Mouse (Mus musculus) layer of hippocampus, postnatal 10 days (tissue): Measurements from ENCODE around the gene Hdc. TPM values are rescaled to one million over a fixed set of nuclear protein-coding genes. Genes with fewer than 3 reads are reported as not detected.
"Not testable (repeated sequence)": the region's sequence is repeated elsewhere in the genome, so short reads cannot be mapped to it uniquely, and the experiment has no call there.

ENCODE experiments used
- DNase-seq, 2 experiments: peaks; one replicate each; pipeline ENCODE4 v3.0.0; 2021; ENCODE audit warnings: low spot score in 2 of 2
- long read RNA-seq: library from polyadenylated mRNA; stranded (forward); transcript quantifications from one replicate; pipeline ENCODE4 v2.0.0, GENCODE M21; 2023
- total RNA-seq, 2 experiments: library from RNA; stranded (reverse); gene quantifications; 2 replicates each; pipeline ENCODE4 v1.2.3; 2021

Gene Hdc
- 1 to 10 TPM; 1.3 to 1.8 TPM for total RNA-seq
- long read RNA-seq, partial matches to known transcripts = 0 of 3 reads
- long read RNA-seq, other reads (novel, unspliced or antisense) = 0 of 3 reads

GRCm38 (mm10) chr2:126619249-126619704, at the start of gene Hdc:
Gene Hdc, minus strand, starts transcription at chr2:126619299.
- DNase-seq = no peak

- no peak for DNase-seq
These were observed 49.6 kb upstream of the Hdc start for GRCm38 (mm10) chr2:126668621-126669252.

DNA sequence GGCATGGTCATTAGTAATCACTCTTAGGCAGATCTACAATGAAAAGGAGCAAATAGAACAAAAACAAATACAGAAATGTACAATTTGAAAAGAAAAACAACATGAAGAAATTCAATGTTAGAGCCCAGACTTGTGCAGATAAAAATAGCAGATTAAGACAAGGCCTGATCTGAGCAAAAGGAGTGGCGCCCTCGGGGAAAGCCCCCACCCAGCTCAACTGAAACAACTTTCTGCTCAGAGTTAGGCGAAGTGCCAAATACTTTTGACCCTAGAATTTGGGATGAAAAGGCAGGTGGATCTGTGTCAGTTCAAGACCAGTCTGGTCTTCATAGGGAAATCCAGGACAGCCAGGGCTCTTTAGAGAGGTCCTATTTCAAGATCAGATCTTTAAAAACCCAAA, 46.9 kb upstream of the Hdc start:
- DNase-seq = no peak

GRCm38 (mm10) chr2:126663481-126663880, 44.4 kb upstream of the Hdc start:
- DNase-seq = no peak

- no peak for DNase-seq
These were observed 33.8 kb upstream of the Hdc start for GRCm38 (mm10) chr2:126652929-126653328.

GRCm38 (mm10) chr2:126647762-126648161, 28.7 kb upstream of the Hdc start:
- no peak for DNase-seq

- no peak for DNase-seq
These were observed 27.4 kb upstream of the Hdc start for GRCm38 (mm10) chr2:126646461-126646860.

DNA sequence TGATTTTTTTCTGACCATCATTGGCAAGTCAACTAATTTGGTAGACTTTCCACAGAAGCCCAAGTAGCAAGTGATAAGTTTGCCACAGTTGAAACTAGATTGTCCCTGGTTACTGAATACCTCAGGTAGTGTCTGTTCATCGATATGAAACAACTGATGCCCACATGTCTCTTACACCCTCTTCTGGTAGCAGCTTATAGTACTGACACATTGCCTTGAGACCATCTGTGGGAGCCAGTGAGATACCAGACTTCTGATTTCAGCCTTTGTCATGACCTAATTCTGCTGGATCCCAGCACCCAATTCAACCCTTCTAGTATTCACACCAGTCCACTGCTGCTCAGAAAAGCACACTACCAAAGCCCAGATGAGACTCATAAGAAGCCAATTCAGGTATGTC, 25.7 kb upstream of the Hdc start:
- no peak for DNase-seq

- DNase-seq = peak in 1 of 2 experiments; percentile 19
These were observed 21.2 kb upstream of the Hdc start for GRCm38 (mm10) chr2:126640298-126640697.

DNA sequence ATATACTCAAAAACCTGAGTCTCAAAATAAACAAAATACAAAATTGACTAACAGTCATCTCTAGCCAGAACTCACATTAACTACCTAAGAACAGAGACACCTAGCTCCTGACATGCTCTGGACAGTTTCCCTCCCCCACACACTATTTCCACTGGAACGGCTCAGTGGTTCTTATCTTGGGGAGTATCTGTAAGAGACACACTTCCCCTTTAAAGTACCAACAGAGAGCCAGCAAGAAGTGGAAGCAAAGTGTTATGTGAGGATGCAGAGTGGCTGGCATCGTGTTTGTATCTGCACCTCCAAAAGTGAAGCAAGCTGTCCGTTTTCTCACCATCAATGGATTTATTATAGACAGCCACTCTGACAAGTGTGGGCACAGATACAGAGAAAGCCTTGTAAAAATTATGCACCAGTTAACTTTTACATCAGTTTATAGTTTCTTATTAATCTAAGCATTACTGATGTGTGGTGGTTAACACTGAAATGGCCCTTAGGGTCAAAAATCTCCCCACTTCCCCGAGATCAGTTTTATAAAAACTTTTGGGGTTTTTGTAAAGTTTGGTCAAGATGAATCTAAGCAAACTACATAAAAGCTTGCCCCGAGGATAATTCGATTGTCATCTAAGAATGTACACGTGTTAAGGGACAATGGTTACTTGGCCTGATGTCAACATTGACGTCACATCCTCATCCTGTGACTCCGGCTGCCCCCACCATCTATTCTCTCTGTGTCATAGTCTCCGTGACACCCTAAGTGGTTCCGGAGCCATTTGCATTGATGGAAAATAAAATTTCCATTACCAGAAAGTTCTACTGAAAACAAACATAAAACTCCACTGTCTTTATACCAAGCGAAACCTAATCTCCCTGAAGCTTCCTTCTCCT, 17.1 kb upstream of the Hdc start:
- DNase-seq = no peak

DNA sequence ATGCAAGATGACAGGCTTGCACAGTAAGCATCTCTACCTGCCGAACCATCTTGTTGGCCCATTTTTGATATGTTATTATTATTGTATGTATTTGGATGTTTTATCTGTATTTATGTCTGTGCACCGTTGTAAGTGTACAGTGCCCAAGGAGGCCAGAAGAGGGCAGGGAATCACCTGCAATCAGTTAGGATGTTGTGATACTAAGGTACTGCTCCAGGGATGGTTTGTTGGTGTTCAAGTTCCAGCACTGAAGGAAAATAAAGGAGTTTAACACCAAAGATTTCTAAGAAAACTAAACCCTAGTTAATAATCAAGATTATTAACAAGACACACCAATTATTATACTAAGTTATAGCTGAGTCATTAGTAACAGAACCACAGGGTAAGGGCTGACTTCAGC, 14.1 kb upstream of the Hdc start:
- DNase-seq = no peak

GRCm38 (mm10) chr2:126628455-126628995, 9.4 kb upstream of the Hdc start:
- DNase-seq = no peak

GRCm38 (mm10) chr2:126623138-126623537, 4.0 kb upstream of the Hdc start:
- no peak for DNase-seq

- DNase-seq = no peak
These were observed 3.4 kb upstream of the Hdc start for GRCm38 (mm10) chr2:126622455-126622854.

DNA sequence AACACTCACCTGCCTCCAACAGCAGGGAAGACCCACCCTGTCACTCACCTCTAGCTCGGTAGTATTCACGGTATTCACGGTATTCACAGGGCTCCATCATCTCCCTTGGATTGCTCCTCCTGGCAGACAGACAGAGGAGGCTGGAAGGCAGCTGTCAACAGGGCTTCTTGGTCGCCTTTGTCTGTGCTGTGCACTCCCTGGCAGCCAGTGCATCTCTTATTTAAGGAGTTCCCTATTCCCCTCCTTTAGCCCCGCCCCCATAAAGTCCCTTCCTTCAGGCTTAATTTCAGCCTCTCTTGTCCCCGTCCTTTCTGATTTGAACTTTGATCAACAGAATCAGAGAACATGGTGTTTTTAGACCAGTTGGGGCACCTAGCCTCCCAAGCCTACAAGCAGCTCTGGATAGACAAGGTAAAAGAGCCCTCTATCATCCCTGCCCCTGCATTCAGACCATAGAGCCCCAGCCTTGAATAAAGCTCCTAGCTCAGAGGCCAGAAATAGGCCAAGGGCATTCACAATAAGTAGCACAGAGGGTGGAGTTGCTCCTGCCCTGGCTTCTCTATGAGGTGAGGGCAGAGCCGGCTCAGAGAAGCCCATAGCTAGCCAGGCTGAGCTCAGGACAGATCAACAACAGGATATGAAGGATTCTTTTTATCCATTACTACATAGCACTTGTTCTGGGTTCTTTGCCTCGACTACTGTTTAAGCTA, 474 bp downstream of the Hdc start:
- no peak for DNase-seq

GRCm38 (mm10) chr2:126615355-126615754, 3.7 kb downstream of the Hdc start:
- DNase-seq = no peak

DNA sequence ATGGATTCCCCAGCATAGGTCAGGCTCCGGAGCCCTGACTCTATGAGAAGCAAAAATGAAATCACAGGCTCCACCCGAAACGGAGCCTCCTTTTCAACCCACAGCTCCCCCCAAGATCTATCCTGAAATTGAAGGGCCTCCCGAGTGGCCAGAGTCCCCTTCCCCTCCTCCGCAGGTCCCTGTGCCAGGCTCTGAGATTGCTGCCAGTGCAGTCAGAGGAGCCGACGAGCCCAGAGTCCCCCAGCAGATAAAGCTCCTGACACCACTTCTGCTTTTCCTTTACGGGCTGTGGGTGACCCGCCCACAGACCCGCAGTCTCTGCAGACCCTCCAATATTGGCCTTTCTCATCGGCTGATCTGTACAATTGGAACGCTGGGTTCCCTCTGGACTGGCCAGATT, 9.5 kb downstream of the Hdc start:
- DNase-seq = not testable (repeated sequence)

GRCm38 (mm10) chr2:126607553-126608203, 11.4 kb downstream of the Hdc start:
- no peak for DNase-seq

- no peak for DNase-seq
These were observed 12.4 kb downstream of the Hdc start for GRCm38 (mm10) chr2:126606688-126607062.

DNA sequence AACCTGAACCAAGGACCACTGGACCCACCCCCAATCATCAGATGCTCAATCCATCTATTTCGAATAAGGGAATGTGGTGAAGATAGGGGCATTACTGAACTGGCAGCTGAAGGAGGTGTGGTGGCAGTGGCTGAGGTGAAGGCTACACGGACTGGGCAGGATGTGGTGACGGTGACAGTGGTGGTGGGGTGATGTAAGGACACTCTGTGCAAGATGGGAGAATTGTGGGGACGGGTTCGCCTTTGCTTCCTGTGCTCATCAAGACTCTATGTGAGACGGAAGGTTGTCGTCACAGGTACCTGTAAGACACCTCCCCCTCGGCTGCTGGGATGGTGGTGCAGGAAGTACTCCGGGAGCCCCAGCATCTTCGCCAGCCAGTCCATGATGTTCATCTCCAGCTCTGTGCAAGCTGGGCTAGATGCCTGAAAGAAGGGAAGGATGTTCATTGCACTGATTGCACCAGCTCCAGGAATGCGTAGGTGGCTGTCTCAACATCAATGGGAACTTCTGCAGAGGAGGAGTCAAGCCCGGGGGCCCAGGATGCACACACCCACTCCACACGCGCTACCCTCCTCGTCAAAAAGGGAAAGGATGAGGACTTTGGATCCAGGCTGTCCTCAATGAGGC, 12.9 kb downstream of the Hdc start:
- no peak for DNase-seq
